Mouse (Mus musculus) gastrocnemius, adult 2 months (tissue): ENCODE data around the gene Tpst2. TPM values are rescaled to one million over a fixed set of nuclear protein-coding genes. Genes with fewer than 3 reads are reported as not detected.

ENCODE experiments used
- DNase-seq: peaks from one replicate; pipeline ENCODE4 v3.0.0; 2022
- H3K27ac ChIP-seq: fragments of 200-600 bp; 2 replicates; pipeline ENCODE4 v1.8.1; 2022; ENCODE audit warnings: mild to moderate bottlenecking
- H3K4me3 ChIP-seq: fragments of 200-600 bp; 2 replicates; pipeline ENCODE4 v1.8.1; 2022; ENCODE audit warnings: mild to moderate bottlenecking, moderate library complexity
- CTCF ChIP-seq: fragments of 200-600 bp; IDR thresholded peaks from 2 replicates; pipeline ENCODE4 v1.8.1; 2022; ENCODE audit warnings: antibody characterized with exemption, mild to moderate bottlenecking, moderate library complexity
- intact Hi-C: fragments of 180-260 bp; cut with DNase I; formaldehyde crosslinking; loops from one replicate; pipeline ENCODE4 v1.15.1; 2025
- total RNA-seq, 2 experiments: library from RNA; stranded (reverse); gene quantifications; 2 replicates each; pipeline ENCODE4 v1.2.3; 2021

Gene Tpst2
- total RNA-seq, 2 experiments from 2014 or later = 12.6 to 25.4 TPM

GRCm38 (mm10) chr5:112295564-112295963, 19.1 kb downstream of the Tpst2 start:
- TF ChIP-seq CTCF = no peak
- no peak for DNase-seq
- intact Hi-C loops = no loop called here
- H3K4me3 ChIP-seq = no peak overlapping the region
- peak overlapping the region; percentile 44 for H3K27ac ChIP-seq

- no peak overlapping the region for H3K4me3 ChIP-seq
- peak overlapping the region; percentile 71 for H3K27ac ChIP-seq
- TF ChIP-seq CTCF = no peak
- no peak for DNase-seq
- intact Hi-C loops = no loop called here
Observed at GRCm38 (mm10) chr5:112296404-112297181, 20.1 kb downstream of the Tpst2 start.

- intact Hi-C loops = no loop called here
- Histone ChIP-seq H3K27ac (peak overlapping the region; percentile 71), H3K4me3 (no peak overlapping the region)
- TF ChIP-seq CTCF = no peak
- no peak for DNase-seq
Observed at GRCm38 (mm10) chr5:112297257-112297656, 20.8 kb downstream of the Tpst2 start.

- intact Hi-C loops = no loop called here
- no peak for TF ChIP-seq CTCF
- peak overlapping the region; percentile 26; the same call in 1 of the 2 replicates for H3K4me3 ChIP-seq
- DNase-seq = no peak
- peak overlapping the region; percentile 71 for H3K27ac ChIP-seq
Observed at GRCm38 (mm10) chr5:112298226-112298988, 21.9 kb downstream of the Tpst2 start.

- no peak for TF ChIP-seq CTCF
- H3K27ac ChIP-seq = peak overlapping the region; percentile 71
Observed at GRCm38 (mm10) chr5:112299399-112299798, 22.9 kb downstream of the Tpst2 start.

GRCm38 (mm10) chr5:112300112-112300511, 23.6 kb downstream of the Tpst2 start:
- no peak for DNase-seq
- Histone ChIP-seq H3K4me3 (no peak overlapping the region), H3K27ac (peak overlapping the region; percentile 71; the same call in 1 of the 2 replicates)
- intact Hi-C loops = no loop called here
- no peak for TF ChIP-seq CTCF

More at GRCm38 (mm10) chr5:112299399-112299798, 22.9 kb downstream of the Tpst2 start:
- DNase-seq = no peak
- intact Hi-C loops = no loop called here
- no peak overlapping the region for H3K4me3 ChIP-seq

GRCm38 (mm10) chr5:112300721-112301308, 24.3 kb downstream of the Tpst2 start:
- H3K4me3 ChIP-seq = no peak overlapping the region
- H3K27ac ChIP-seq = peak overlapping the region; percentile 20; the same call in 1 of the 2 replicates
- TF ChIP-seq CTCF = no peak
- no peak for DNase-seq
- intact Hi-C loops = no loop called here

GRCm38 (mm10) chr5:112301694-112302093, 25.2 kb downstream of the Tpst2 start:
- Histone ChIP-seq H3K4me3 (no peak overlapping the region), H3K27ac (no peak overlapping the region)
- intact Hi-C loops = no loop called here
- no peak for DNase-seq
- 0 out of 2 replicates have a peak, but pooled peaks have one; percentile 2 for TF ChIP-seq CTCF

GRCm38 (mm10) chr5:112302310-112302709, 25.8 kb downstream of the Tpst2 start:
- no peak for DNase-seq
- intact Hi-C loops = no loop called here
- TF ChIP-seq CTCF = no peak

GRCm38 (mm10) chr5:112305842-112306241, 29.4 kb downstream of the Tpst2 start:
- intact Hi-C loops = no loop called here
- peak; percentile 8 for DNase-seq
- Histone ChIP-seq H3K27ac (no peak overlapping the region), H3K4me3 (no peak overlapping the region)
- no peak for TF ChIP-seq CTCF

More at GRCm38 (mm10) chr5:112302310-112302709, 25.8 kb downstream of the Tpst2 start:
- H3K27ac ChIP-seq = no peak overlapping the region
- no peak overlapping the region for H3K4me3 ChIP-seq

- Histone ChIP-seq H3K4me3 (no peak overlapping the region), H3K27ac (no peak overlapping the region)
- intact Hi-C loops = no loop called here
- no peak for TF ChIP-seq CTCF
- DNase-seq = peak; percentile 10
Observed at GRCm38 (mm10) chr5:112313222-112313885, 36.9 kb downstream of the Tpst2 start.

GRCm38 (mm10) chr5:112316468-112316867, 40.0 kb downstream of the Tpst2 start:
- no peak for TF ChIP-seq CTCF
- Histone ChIP-seq H3K4me3 (no peak overlapping the region), H3K27ac (no peak overlapping the region)
- intact Hi-C loops = no loop called here
- DNase-seq = no peak
